Mouse (Mus musculus) lung, postnatal 14 days (tissue): ENCODE measurements at regions not wholly inside any gene's neighbourhood (a gene's known extent, or its start where the extent isn't known, plus 50 kb on each side); places are given as distances from the start of the nearest gene placed in this dataset.
A peak's percentile ranks its signal among the peaks of the same experiment; 100 is the strongest.

Experiments used
- DNase-seq: peaks from one replicate; pipeline ENCODE4 v3.0.0; 2021

DNA sequence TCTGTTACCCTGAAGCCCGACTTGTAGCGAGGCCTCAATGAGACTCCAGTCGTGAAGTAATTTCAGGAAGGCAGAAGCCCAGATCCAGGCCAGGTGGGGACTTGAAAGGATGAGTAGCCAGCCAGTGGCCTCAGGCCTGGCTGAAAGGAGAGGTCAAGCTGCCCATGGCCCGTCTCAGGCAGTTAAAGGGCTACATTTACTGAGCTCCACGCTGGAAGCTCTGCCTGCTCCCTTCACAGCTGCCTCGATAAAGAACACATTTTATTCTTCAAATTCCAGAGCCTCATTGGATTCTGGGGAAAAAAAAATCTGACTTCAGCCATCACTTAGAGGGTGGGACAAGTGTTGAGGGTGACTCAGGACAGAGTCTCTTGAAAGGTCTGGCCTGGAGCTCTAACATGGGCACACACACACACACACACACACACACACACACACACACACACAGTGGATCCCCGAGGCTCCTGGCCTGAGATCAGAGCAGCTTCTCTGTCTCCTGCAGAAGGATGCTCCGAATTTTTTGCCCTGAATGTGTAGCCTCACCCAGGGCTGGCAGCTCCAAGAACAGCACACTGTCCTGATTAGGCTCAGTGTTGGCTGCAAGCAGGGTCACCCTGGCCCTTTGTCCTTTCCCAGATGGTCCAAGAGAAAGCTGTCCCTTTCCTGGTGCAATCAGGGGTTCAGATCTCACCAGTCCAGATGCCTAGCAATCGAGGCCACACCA lies 53.0 kb downstream of the Gadd45g start:
- no peak for DNase-seq

DNA sequence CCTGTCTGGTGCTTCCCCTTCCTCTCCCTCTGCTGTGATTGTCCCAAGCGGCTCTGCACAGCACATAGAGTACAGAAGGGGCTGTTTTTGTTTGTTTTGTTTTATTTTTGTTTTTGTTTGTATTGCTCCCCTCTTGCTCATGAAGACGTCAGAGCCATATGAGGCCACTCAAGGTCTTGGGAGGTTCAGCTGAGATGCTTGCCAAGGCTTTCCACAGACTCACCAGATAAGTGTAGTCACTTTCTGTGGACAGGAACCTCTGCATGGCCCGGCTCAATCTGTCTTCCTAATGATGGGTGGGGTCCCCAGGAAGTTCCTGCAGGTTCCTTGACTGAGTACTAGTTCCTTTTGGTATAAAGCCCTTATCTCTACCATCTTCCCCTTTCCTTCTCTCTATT lies 53.6 kb downstream of the Gadd45g start:
- no peak for DNase-seq

DNA sequence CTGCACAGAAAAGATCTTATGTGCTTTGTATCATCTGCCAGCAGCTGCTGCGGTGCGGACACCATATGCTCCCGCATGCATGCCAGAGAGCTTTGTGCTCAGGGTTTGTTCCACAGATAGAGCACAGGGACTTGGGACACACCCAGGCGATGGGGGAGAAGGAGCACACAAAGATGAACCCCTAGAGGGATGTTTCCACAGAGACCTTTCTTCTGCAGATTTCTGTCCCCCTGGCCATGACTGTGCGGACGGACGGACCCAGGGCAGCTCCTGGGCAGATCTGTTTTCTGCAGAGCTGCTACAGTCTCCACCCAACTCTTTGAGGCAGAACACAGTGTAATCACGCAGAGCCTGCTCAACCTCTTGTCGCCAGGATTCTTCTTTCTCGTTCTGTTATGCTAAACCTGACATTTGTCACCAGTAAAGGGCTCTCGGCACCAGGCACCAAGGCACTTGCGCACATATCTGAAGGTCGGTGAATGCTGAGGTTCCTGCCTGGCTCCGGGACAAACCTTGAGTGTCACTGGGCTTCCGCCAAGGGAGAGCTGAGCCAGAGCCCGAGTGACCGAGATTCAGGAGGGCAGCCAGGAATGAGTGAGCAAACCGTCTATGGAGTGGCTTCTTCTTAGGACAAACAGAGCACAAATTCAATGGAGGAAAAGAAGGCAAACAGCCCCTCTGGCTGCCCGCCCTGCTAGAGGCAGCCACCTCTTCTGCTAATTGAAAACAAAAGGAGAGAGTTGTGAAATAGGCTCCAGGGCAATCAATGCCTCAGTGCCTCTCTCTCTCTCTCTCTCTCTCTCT lies 56.2 kb downstream of the Gadd45g start:
- DNase-seq: peak; percentile 93

DNA sequence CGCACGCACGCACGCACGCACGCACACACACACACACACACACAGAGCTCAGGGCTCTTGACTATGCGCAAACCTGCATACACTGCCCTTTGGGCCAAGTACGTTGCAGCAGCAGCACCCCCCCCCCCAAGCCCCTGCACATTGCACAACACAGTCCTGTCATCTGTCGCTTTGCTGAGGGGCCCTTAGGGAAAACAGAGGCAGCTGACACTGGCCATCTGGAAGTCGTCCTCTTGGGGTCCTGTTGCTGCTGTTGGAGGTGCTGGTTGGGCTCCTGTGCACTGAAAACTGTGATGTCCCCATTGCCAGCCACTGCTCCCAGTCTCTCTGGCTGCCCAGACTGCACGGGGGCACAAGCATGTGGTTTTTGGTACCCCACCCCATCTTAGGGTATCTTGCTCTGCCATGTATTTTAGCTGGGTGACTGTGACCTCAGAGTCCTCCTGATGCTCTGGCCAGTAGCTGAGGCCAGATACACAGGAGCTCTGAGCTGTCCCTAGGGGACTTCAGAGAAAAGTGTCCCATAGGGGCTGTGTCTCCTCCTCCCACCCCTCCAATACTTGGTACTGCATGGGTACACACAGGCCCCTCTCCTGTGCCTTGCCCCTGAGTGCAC lies 57.0 kb downstream of the Gadd45g start:
- DNase-seq: peak; percentile 44

DNA sequence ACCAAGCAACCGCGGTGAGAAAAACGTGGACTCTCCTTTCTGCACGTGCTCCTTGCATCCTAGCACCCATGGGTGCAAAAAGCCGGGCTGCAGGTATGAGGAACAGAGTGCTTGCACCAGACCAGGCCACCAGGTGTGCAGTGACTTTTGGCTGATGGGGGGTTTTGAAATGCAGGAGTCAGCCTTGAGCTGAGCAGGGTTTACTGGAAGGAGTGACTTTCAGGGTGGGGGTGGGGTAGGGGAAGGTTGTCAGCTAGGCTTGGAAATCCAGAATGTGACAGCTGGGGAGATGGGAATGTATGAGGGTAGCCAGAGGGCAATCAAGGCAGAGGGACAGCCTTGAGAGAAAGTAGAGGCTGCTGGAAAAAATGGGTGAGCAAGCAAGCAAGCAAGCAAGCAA lies 58.8 kb downstream of the Gadd45g start:
- DNase-seq: no peak

DNA sequence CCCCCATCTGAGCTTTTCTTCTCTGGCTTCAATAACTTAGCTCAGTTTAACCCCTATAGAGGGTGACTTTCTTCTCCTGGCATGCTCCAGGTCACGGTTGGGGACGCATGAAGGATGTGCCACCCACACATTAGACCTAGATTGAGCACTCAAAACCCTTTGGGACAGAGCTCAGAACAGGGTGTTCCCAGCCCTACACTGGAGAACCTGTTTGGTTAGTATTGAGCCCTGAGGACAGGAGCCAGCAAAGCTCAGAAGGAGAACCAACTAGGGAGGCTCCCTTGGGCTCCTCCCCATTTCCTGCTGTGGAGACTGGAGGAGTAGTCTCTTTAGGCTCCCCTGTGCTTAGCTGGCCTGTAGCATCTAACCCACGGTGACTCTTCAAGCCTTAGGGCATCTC lies 59.6 kb downstream of the Gadd45g start:
- peak; percentile 44 for DNase-seq

DNA sequence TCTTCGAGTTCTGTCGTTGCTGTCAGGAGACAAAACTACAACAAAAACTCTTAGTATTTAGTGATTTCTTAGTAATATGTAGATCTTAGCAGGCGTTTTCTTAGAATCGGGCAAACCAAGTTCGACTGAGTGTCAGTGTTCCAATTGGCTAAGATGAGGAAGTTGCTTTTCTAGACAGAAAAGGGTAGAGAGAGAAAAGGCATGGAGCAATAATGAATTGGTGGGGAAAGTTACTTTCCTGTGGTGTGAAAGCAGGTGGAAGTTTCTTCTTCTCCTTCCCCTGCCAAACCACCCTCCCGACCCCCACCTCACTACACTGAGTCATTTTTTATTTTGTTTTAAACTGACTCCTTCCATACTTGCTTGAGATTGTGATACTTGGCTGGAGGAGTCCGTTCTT lies 62.0 kb downstream of the Gadd45g start:
- no peak for DNase-seq

GRCm38 (mm10) chr13:51911296-51911998 lies 65.0 kb downstream of the Gadd45g start:
- peak; percentile 59 for DNase-seq

DNA sequence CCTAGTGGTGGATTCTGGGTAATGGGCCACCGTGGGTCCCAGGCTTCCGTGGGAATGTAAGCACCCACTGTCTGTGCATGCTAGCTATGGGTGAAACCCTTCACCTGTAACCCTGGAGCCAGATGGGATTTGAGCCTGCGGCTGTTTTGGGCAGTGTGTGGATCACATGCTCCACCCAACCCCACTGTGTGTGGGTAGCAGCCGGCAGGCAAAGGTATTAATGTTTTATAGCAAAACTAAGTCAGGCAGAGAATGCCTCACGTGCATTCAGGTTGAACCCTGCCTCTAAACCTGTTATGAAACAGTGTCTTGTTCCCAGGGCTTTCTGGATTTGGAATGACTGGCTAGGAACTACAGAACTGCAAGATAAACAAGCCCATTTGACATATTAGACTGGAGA lies 66.0 kb downstream of the Gadd45g start:
- DNase-seq: no peak

DNA sequence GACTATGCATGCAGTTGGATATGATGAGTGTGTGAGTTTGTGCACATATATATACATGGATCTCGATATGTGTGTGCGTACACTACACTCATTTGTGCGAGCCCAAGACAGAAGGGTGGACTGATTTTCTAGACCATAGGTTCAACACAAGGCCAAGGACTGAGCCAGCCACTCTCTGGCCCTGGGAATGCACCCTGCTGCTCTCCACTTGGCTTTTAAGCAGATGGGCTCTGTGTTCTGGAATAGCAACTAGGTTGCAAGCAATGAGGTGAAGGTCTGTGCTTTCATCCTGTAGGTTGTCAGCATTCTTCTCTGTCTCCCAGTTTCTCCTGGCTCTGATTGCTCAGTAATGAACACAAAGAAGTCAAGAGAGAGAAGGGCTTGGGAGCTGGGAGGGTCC lies 66.5 kb downstream of the Gadd45g start:
- DNase-seq: no peak

GRCm38 (mm10) chr13:51916666-51917240 lies 70.3 kb downstream of the Gadd45g start:
- no peak for DNase-seq

GRCm38 (mm10) chr13:51917658-51918057 lies 71.2 kb downstream of the Gadd45g start:
- no peak for DNase-seq

DNA sequence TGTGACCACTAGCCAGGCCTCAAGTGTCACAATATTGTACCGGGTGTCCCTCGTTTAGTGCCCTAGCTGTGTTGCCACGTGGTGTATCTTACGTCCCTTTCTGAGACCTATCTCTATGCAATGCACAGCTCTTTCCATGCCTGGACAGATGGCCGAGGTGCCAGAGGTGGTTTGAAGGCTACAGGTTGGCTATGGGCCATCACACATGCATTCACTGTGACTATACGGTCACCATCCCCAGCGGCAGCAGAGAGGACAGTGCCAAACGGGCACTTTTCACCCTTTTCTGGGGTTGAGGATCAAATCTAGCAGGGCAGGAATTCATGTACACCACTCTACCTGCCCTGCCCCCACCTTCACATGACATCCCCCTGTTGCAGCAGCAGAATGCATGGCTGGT lies 71.6 kb downstream of the Gadd45g start:
- no peak for DNase-seq

DNA sequence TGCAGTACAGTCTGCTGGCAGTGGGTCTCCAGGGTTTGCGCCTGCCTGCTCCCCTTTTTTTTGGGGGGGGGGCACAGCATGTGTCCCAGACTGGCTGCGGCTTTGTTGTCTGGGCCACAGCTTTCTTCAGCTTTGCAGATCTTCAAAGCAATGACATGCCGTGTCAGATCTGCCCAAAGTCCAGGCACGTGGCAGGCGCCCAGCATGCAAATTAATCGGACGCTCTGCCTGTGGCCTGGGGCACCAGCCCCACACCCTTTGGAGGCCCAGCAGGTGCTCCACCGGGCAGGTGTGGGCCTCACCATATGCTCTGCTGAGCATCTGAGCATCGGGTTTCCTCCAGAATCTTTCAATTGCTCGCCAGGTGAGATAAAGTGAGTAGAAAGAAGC lies 72.3 kb downstream of the Gadd45g start:
- DNase-seq: no peak

GRCm38 (mm10) chr13:51919171-51919793 lies 72.8 kb downstream of the Gadd45g start:
- no peak for DNase-seq

- DNase-seq: no peak
Measured at GRCm38 (mm10) chr13:51919937-51920336, 73.5 kb downstream of the Gadd45g start.

DNA sequence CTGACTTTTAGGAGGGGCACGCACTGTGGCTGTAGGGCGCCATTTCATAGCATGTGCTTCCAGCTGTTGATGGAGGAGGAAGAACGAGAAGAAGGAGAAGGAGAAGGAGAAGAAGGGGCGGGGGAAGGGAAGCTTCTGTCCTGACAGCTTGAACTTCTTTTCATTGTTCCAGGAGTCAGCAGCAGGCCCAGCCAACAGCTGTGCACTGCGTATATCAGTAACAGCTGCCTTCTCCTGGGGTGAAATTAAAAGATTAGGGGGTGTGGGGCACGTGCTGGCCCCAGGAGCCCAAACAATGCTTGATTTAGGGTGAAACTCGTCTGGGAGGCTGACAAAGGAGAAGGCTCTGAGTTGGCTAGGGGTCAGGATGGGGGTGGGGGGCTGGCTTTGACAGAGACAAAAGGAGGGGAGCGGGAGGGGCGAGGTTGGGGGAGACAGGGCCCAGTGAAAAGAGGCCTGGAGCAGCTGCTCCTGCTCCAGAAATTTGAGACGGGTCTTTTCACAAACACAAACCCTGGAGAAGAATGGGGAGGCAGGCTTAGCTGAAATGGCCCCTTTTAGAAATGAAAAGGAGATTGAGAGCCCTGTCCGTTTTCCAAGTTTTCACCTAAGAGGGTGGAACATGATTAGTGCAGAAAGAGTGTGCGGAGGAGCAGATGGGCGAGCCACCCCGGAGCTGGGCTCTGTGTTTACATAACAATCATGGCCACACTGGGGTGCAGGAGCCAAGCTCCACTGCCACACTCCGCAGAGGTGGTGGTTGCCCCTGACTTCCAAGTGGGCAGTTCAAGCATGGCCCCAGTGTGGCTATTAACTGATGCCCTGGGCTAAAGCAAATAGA lies 74.3 kb downstream of the Gadd45g start:
- no peak for DNase-seq

GRCm38 (mm10) chr13:51921550-51921949 lies 75.1 kb downstream of the Gadd45g start:
- DNase-seq: no peak

- no peak for DNase-seq
Measured at GRCm38 (mm10) chr13:51926764-51927163, 80.3 kb downstream of the Gadd45g start.

DNA sequence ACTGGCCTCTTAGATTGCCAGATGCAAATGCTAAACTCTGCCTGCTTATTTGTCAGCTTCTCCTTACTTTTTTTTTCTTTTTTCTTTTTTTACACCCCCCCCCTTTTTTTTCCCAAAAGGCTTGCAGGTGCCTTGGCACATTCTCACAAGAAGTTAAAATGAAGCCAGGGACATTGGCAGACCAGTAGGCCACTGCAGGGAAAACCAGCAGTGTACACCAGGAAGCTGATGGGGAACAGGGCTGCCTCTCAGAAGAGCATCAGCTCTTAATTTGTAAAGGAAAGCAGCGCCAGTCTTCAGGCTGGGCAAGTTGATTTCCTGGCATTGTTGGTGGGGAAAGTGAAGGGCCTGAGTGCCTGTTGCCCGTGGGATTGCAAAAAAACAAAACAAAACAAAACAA lies 83.3 kb downstream of the Gadd45g start:
- no peak for DNase-seq

DNA sequence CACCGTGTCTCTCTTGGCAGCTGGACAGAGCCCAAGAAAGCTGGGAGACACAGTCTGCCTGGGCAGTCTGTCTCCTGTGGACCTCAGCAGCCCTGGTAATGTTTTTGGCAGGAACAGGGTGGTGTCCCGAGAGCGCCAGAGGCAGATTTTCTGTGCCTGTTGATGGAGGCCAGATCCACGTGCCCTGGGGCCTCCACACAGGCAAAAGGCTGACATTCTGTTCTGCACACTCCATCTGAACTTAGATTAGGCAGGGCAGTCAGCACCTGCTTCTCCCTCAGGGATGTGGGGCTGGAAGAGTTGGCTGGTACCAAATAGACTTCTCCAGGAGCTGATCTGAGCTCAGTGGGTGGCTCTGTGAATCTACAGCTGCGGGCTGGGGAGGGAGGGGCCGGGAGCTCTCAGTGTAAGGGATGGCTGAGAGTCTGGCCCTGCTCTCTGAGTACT lies 83.8 kb downstream of the Gadd45g start:
- DNase-seq: no peak

GRCm38 (mm10) chr13:51930931-51931330 lies 84.5 kb downstream of the Gadd45g start:
- DNase-seq: no peak
